Mouse (Mus musculus) left cerebral cortex, adult 8-10 months (tissue): ENCODE results near the gene Usp53. TPM values are rescaled to one million over a fixed set of nuclear protein-coding genes. Genes with fewer than 3 reads are reported as not detected.
"Not testable (repeated sequence)": the region's sequence is repeated elsewhere in the genome, so short reads cannot be mapped to it uniquely, and the experiment has no call there.

Experiments
- DNase-seq, 2 experiments: peaks; one replicate each; pipeline ENCODE4 v3.0.0; 2022; ENCODE audit warnings: low spot score in 2 of 2
- total RNA-seq, 4 experiments: library from RNA; stranded (reverse); gene quantifications; 2 replicates each; pipeline ENCODE4 v1.2.4; 2022

Usp53 gene
- total RNA-seq, 4 experiments from 2014 or later, result 25.4 to 31.4 (median 27.0) TPM

DNA sequence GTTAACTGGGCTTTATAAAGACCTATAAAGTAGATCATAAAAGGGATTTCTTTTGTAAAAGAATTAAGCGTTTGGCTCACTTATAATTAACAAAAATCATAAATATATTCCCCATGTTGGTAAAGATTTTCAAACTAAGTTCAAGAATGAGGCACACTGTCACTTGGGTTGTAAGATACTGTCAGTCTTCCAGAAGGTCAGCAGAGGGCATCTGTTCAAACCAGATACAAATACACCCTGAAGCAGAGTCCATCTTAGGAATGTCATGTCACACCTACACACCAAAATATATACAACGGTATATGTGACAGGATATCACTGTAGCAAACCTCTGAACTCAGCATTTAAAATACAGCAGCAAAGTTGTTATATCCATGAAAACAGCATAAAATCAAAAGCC lies 34.2 kb downstream of the Usp53 start:
- DNase-seq, result no peak

- DNase-seq, result no peak
These were observed 40.9 kb downstream of the Usp53 start for GRCm38 (mm10) chr3:122943387-122943890.

DNA sequence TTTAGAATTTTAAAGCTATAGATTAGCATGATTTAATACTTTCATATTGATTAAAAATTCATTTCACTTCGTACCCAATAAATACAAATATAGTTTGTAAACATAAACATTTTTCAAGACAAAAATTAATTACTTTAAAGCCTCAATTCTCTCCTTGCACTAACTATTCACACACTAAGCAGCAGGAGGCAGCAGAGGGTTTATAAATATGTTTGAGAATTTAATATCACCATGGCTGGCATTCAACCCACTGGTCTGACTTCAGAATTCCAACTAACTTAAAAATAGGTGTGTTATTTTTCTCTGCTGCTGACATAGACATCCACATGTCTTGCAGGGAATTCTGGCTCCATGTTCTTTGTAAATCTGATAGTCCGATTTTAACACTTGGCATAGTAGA lies 45.1 kb downstream of the Usp53 start:
- no peak for DNase-seq

DNA sequence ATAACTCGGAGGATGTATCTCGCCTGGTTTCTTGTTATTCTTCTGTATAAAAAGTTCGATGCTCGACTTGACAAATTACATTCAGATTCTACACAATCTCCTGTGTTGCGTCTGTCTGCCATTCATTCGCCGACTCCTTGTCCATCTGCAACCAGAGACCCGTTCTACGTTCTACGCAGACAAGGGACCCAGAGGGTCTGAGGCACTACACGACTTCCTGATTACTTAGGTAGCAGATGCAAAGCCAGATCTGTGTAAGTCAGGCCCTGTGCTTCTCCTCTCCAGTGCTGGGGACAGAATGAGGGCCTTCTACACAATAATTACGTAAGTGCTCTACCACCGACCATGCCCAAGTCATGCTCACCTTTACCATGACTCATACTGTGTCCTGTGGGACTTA lies 47.1 kb downstream of the Usp53 start:
- DNase-seq, result not testable (repeated sequence)

DNA sequence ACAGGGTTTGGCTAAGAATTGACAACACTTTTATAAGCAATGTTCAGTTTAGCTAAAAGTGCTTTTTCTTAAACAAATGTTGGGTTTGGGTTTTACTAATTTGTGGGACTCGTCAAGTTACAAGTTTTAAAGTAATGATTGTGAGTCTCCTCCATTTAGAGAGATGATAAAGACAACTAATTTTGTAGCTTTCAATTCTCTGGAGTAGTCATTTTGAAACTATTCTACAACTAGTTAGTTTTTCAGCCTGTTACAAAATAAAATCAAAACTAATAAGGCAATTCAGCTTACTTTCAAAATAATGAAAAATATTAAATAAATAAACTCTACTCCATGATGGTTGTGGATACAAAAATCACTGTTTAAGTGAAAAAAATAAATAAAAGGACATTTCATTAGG lies 51.8 kb downstream of the Usp53 start:
- DNase-seq, result no peak

- peak in 1 of 2 experiments; percentile 63 for DNase-seq
These were observed 54.6 kb downstream of the Usp53 start for GRCm38 (mm10) chr3:122929723-122930122.

- DNase-seq, result peak; percentile 90 to 96
These were observed 60.0 kb downstream of the Usp53 start, which contains the start of gene 1810037I17Rik for GRCm38 (mm10) chr3:122924009-122924914. Gene 1810037I17Rik (plus strand): TSS chr3:122924203.

DNA sequence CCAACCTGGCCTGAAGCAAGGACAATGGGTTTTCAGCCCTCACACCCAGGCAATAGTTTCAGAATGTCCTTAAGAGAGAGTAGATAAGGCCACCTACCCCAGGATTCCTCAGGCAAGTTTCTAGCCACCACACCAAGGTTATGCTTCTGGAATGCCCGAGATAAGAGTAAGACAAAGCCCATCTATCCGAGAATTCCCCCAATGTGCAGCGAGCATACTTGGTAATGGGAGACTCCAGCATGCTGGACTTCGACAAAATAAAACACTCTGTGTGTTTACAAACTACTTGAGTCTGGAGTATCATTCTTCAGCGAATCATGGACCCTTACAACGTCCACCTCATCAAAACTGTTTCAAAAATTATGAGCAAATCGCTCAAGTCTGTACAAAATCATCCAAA lies 61.2 kb downstream of the Usp53 start:
- DNase-seq, result no peak

DNA sequence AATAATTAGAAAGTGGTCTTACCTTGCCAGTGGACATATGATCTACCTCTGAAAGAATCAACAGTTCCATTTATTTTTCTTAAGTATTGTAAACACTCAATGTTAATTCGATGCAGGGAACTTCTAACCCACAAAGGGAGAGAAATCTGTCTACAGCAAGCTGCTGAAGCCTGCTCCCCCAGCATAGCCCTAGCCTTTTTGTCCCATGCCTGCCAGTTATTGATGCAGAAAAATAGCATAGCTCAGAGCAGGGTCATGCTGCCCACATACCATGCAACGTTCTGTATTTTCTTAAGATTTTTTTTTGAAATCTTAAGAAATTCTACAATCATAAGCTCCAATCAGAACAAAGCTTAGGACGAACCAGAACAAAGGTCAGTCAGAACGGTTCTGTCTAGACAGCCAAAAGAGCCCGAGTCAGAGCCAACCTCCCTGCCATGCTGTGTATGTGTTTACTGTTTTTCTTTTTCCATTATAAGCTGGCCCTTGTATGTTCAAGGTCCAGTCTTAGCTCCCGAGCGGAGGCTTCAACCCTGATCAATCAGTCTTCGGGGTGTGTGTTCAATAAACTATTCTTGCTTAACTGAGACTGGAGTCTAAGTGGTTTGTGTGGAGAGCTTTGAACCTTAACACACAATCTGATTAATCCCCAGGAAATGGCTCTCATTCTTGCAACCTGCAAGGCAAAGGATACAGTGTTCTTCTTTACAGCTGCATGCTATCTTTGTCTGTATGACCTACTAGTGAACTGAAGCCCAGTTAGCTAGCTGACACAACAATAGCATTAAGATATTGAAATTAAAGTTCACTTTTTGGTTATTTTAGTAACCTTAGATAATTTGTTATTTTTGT lies 62.4 kb downstream of the Usp53 start:
- no peak for DNase-seq

DNA sequence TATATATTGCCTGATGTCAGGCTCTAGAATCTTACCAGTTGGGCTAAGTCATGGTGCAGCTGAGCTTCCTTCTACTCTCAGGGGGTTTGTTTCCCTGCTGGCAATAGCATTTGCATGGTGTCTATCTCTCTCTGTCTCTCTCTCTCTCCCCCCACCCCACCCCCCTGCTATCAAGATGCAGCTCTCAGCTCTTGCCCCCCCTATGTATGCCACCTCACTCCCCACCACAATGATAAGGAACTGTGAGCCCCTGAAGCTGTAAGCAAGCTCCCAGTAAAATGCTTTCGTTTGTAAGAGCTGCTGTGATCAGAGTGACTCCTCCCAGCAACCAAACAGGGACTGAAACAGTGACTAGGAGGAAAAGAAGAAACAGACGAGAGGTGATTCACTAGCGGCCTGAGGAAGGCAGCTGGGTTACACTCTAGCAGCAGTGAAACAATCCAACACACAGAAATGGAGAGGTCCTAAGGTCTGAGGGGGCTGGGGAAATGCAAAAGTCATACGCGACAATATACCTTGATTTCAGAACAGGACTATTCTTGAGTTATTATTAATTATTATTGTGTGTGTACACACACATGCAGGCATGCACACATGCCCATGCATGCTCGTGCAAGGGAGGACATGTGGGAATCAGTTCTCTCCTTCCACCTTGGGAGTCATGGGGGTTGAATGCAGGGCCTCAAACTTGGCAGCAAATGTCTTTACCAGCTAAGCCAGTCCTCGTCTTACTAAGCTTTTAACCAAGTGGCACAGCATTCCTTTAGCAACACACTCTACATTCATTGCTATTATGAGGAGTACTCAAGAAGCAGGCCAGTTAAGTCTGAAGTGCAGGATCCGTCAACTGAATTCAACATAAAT lies 63.5 kb downstream of the Usp53 start:
- no peak for DNase-seq

DNA sequence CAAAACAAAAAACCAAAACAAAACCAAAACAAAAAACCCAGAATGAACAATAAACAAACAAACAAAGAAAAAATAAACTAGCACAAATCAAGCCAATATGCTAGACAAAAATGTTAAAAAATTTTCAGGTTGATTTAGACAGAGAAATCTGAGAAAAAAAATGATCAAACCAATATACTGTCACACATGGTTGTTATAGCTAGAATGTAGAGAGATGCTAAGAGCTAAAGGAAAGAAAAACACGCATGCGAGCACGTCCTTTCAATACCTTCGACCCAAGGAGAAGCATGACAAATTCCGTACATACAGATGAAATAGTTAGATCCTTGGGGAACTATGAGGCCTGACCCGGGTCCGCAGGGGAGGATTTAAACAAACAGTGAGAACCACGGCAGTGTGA lies 65.0 kb downstream of the Usp53 start, which contains the start of gene Gm10959:
Gene Gm10959, minus strand, starts transcription at position 101 of the 400 bp plus-strand sequence.
- DNase-seq, result no peak

DNA sequence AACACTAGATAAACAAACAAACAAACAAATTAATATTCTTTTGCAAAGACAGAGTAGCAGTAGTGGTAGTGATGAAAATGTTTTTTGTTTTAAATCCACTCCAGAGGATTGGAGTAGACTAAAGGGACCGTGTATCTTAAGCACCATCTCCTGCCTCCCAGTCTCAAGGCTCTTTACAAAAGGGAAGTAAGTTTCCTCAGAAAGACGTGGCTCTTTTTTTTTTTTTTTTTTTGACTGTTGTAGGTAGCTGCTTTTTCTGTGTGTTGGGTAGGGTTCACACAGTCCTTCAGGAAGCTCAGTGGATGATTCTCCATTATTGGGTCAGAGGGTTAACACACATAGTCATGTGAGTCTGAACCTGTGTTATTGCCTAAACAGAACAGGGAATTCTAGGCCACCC lies 65.6 kb downstream of the Usp53 start:
- DNase-seq, result no peak

DNA sequence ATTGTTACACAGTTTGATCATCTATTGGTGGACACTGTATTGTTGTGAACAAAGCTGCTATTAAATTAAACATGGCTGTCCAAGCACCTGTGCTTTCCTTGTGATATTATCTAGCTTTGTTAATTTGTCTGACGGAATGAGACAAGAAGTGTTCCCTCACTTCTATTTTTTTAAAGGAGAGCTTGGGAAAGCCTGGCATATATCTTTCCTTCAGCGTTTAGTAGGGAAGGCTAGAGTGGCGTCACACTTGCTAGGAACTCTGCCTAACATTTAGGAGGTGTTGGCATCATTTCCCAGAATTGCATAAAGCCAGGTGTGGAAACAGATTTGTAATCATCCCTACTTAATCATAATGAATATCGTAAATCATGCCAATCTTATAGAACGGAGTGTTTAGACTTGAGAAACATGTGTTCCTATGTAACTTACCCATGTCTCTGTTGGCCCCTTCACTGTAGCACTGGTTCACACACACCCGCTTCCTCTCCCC lies 68.1 kb downstream of the Usp53 start:
- no peak for DNase-seq

DNA sequence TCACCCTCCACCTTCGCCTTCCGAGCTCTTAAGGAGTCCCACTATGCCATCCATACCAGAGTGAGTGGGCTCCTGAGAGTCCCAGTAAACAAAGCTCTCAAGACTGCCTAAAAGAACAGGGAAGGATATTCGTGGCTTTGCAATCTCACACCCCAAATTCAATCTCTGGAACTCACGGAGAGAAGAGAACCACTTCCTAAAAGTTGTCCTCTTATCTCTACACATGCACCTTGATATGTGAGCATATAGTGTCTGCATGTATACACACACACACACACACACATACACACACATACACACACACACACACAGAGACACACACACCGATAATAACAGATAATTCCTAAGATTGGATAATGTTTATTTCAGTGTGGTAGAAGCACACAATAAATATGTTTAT lies 68.8 kb downstream of the Usp53 start:
- no peak for DNase-seq

- no peak for DNase-seq
These were observed 76.5 kb downstream of the Usp53 start for GRCm38 (mm10) chr3:122907841-122908240.

DNA sequence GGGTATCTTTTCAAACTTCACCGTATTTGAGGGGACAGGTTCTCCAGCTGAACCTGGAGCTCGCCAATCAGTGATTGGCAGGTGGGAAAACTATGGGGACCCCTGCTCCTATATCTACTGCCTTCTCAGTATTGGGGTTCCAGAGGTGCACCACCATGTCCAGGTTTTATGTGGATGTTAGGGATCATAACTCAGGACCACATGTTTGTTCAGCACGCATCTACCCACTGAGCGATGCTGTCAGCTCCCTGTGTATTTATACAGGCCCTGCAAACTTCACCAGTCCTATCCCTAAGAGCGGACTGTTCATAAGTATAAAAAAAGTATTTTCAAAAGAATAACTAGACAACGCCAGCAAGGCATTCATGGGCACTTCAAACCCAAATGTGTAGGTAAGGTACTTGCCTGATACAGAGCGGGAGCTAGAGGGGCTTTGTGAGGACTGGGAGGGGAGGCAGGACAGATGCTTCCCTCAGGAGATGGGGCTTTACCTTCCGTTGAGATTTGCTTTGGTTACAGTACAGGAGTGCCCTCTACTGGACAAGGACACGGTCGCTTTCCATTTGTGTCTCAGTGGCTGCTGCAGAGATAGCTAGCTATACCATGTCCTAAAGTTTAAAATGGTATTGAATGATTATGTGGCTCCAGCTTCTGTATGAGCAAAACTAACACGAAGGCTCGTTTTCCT lies 80.4 kb downstream of the Usp53 start:
- peak in 1 of 2 experiments; percentile 6 for DNase-seq

DNA sequence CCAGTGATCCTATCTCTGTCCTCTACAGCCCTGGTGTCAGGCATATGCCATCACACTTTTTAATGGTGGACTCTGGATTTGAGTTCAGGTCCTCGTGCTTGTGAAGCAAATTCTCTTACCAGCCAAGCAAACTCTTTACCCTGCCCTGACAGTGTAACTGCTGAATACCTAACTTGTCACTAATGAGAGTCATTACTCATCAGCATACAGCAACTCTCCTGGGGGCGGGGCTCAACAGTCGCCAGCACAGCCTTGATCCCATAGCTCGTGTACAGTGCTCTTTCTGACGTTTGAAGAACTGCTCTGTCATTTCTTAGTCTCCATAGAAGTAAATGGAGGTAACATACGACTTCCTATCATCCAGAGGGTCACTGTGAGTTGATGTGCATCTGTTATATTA lies 86.1 kb downstream of the Usp53 start:
- DNase-seq, result no peak

GRCm38 (mm10) chr3:122895189-122895731 lies 89.0 kb downstream of the Usp53 start:
- DNase-seq, result no peak

DNA sequence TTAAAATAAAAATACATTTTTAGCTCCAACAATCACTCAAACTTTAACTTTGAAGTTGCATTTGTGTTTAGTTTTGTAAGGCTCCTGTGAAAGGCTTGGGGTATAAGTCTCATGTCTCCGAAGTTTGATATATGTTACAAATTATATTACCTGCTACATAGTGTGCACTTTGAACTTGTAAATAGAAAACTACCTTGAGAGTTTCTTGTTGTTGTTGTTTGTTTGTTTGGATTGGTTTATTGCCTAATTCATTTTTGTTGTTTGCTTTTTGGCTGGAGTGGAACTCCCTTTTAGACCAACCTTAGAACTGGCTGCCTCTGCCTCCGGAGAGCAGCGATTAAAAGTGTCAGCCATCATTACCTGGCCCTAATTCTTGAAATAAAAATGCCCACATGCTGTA lies 89.5 kb downstream of the Usp53 start, which contains the start of gene Fabp2:
Gene Fabp2, plus strand, starts transcription at position 301 of the 400 bp plus-strand sequence.
- no peak for DNase-seq

DNA sequence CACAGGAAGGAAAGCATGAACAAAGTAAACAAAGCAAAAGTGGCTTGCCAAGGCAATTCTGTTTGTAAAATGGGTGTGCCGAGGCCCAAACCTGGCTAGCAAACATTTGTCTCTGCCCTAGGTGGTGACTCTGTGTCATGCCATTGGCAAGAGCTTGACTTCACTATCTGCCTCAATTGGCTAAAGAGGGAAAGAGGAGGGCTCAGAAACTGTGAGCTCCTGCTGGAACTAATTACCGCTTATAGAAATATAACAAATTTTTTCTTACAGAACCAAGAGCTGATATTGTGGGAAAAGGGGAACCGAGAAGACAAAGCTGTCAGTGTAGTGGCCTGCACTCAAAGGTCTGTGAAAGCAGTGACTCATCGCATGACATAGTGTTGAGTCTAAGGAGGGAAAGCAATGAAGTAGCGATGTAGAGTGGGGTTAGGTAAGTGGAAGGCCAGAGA lies 95.9 kb downstream of the Usp53 start:
- no peak for DNase-seq
